Comparison of ENCODE assay signal across 5 mouse cellular contexts in the genomic region with DNA sequence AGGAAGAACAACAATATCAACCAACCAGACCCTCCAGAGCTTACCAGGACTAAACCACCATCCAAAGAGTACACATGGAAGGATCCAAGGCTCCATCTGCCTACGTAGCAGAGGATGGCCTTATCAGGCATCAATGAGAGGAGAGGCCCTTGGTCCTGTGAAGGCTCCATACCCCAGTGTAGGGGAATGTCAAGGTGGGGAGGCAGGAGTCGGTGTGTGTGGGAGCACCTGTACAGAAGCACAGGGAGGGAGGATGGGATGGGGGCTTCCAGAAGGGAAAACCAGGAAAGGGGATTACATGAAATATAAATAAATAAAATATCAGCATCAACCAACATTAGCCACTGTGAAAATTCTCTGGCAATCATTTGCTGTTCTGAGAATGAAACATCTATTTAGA. TPM values are rescaled to one million over a fixed set of nuclear protein-coding genes. Genes with fewer than 3 reads are reported as not detected.
"Had no signal": no experiment of that assay in that cellular context is flagged by ENCODE, and none has a peak within 500 bp of the region (broad histone marks: within the 10 kb centered on the region; RNA-seq: fewer than 3 reads in every experiment).

No protein-coding gene starts in this region.

RNA-seq across cellular contexts. Expression of a gene that starts 25.1 kb away (rescaled TPM):
- total RNA-seq: heart, postnatal 10 days; heart, postnatal 14 days; heart, postnatal 25 days; heart, postnatal 36 days; layer of hippocampus, adult 2 months had no signal
